Mouse (Mus musculus): Measurements from ENCODE around the gene Gm13124. TPM values are rescaled to one million over a fixed set of nuclear protein-coding genes. Genes with fewer than 3 reads are reported as not detected.
A peak's percentile ranks its signal among the peaks of the same experiment; 100 is the strongest.
"Not testable (repeated sequence)": the region's sequence is repeated elsewhere in the genome, so short reads cannot be mapped to it uniquely, and the experiment has no call there.

Gm13124 gene
- polyA plus RNA-seq (2012; rRNA removed) (not detected in 2 replicates), polyA plus RNA-seq (2014; fragmentation: Nextera tagmentation; extraction: Ambion mirVana) (not detected in 2 replicates)

DNA sequence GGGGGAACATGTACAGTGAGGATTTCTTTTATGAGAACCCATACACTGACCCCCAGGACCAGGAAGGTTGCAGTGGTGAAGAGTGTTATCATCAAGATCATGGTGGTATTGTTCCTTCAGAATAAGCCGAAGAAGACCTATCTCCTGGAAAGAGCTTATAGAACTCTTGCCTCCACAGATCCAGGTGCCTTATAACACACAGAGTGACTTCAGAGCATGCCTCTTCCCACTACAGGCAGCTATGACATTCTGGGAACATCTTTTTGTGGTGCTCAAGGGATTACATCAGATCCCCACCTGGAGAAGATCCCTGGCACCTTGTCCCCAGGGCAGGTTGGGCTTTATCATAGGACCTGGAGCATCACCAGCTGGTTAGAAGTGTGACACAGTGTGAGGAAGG, at the start of gene Gm13124:
Gene Gm13124 (minus strand): TSS at position 101 of the 400 bp plus-strand sequence.
- 96% methylated on average over 1 of the region's 1 CpGs for WGBS
- DNase-seq (ENCODE audit: low spot score) (no peak), ATAC-seq (ENCODE audit: low FRiP score, low read depth) (no peak)
- Histone ChIP-seq H3K4me3 (replicated peaks; ENCODE audit: low read length) (no peak within 1 kb of the TSS), H3K9me3 (ENCODE audit: control insufficient read depth, low read length) (no peaks in the 10 kb centered on the region), H3K27ac (replicated peaks; ENCODE audit: low read depth, low read length) (no peak within 1 kb of the TSS), H3K4me1 (ENCODE audit: control insufficient read depth, insufficient read depth, low read length) (no peaks in the 10 kb centered on the region), H3K27me3 (ENCODE audit: control insufficient read depth, insufficient read depth, low read length) (no peaks in the 10 kb centered on the region), H3K9ac (ENCODE audit: low read depth, low read length, severe bottlenecking) (no peak within 1 kb of the TSS), H3K36me3 (ENCODE audit: control insufficient read depth, insufficient read depth, low read length) (no peaks in the 10 kb centered on the region), H3K4me2 (replicated peaks; ENCODE audit: low read depth, low read length, severe bottlenecking) (no peak within 1 kb of the TSS)
- no peak for TF ChIP-seq POLR2A (IDR thresholded peaks at IDR 0.05; ENCODE audit: borderline replicate concordance, extremely low read depth, insufficient read depth, insufficient read length)

DNA sequence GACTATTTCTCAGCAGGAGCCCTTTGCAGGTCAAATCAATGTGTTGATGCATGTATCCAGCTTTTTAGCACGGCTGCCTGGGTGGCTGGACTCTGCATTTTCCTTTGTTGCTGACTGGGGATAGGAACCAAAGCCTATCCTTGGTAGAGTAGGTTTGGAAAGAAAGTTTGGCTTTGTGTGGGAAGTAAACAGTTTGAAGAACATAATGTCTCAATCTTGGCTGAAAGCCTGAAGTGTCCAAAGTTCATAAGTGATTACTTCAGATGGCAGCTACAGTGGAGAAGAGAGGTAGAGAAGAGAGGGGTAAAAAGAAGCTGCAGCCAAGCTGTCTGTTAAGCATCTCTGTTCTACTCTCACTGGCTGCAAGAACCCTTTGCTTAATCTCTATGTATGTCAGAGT, 49.7 kb upstream of the Gm13124 start:
- no peak overlapping the region for H3K4me3 ChIP-seq (replicated peaks; ENCODE audit: low read length)
- ATAC-seq (ENCODE audit: low FRiP score, low read depth): no peak
- H3K36me3 ChIP-seq (ENCODE audit: control insufficient read depth, insufficient read depth, low read length): no peaks in the 10 kb centered on the region
- H3K4me2 ChIP-seq (replicated peaks; ENCODE audit: low read depth, low read length, severe bottlenecking): no peak overlapping the region
- TF ChIP-seq POLR2A (IDR thresholded peaks at IDR 0.05; ENCODE audit: borderline replicate concordance, extremely low read depth, insufficient read depth, insufficient read length): no peak
- H3K27ac ChIP-seq (replicated peaks; ENCODE audit: low read depth, low read length): no peak overlapping the region
- 57% methylated on average over 1 of the region's 1 CpGs for WGBS
- no peak overlapping the region for H3K9ac ChIP-seq (ENCODE audit: low read depth, low read length, severe bottlenecking)
- no peak for DNase-seq (ENCODE audit: low spot score)
- no peaks in the 10 kb centered on the region for H3K27me3 ChIP-seq (ENCODE audit: control insufficient read depth, insufficient read depth, low read length)
- 0 out of 2 replicates have a peak, but pooled peaks cover 3% of the 10 kb centered on the region for H3K9me3 ChIP-seq (ENCODE audit: control insufficient read depth, low read length)
- no peaks in the 10 kb centered on the region for H3K4me1 ChIP-seq (ENCODE audit: control insufficient read depth, insufficient read depth, low read length)

DNA sequence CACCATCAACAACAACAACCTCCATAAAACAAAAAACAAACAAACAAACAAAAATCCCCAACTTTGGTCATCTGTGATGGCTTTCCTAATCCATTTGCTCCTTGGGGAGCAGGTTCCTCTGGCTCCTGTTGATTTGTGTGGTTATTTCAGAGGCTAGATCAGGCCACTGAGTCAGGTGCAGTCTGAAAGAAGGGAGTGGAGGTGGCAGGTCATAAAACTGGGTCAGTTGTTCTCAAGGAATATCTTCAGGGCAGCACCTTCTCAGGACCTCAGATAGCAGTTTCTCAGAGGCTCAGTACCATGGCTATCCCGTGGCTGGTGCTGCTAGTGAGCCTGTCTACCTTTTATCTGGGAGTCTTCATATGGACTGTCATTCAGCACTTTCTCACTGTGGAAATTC, 48.5 kb upstream of the Gm13124 start, which contains the start of gene Aadacl4:
Gene Aadacl4 (plus strand): TSS at position 301 of the 400 bp plus-strand sequence.
- TF ChIP-seq POLR2A (IDR thresholded peaks at IDR 0.05; ENCODE audit: borderline replicate concordance, extremely low read depth, insufficient read depth, insufficient read length): no peak
- Histone ChIP-seq H3K36me3 (ENCODE audit: control insufficient read depth, insufficient read depth, low read length) (no peaks in the 10 kb centered on the region), H3K27ac (replicated peaks; ENCODE audit: low read depth, low read length) (no peak within 1 kb of the TSS), H3K27me3 (ENCODE audit: control insufficient read depth, insufficient read depth, low read length) (no peaks in the 10 kb centered on the region), H3K4me1 (ENCODE audit: control insufficient read depth, insufficient read depth, low read length) (no peaks in the 10 kb centered on the region), H3K4me3 (replicated peaks; ENCODE audit: low read length) (no peak within 1 kb of the TSS), H3K9ac (ENCODE audit: low read depth, low read length, severe bottlenecking) (no peak within 1 kb of the TSS), H3K9me3 (ENCODE audit: control insufficient read depth, low read length) (0 out of 2 replicates have a peak, but pooled peaks cover 3% of the 10 kb centered on the region), H3K4me2 (replicated peaks; ENCODE audit: low read depth, low read length, severe bottlenecking) (no peak within 1 kb of the TSS)
- WGBS: 62% methylated on average over 1 of the region's 1 CpGs
- ATAC-seq (ENCODE audit: low FRiP score, low read depth) (no peak), DNase-seq (ENCODE audit: low spot score) (no peak)

DNA sequence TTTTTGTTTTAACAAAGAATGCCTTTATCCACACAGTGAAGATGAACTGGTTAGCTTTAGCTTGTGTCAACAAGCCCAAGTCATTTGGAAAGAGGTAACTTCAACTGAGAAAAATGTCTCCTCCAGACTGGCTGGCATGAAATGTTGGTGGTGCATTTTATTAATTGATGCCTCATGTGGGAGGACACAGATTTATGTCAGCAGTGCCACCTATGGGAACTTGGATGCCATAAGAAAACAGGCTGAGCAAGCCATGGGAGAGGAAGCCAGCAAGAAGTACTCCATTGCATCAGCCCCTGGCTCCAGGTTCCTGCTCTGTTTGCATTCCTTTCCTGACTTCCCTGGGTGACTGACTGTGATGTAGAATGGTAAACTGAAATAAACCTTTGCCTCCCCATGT, 27.9 kb upstream of the Gm13124 start:
- no peak for ATAC-seq (ENCODE audit: low FRiP score, low read depth)

DNA sequence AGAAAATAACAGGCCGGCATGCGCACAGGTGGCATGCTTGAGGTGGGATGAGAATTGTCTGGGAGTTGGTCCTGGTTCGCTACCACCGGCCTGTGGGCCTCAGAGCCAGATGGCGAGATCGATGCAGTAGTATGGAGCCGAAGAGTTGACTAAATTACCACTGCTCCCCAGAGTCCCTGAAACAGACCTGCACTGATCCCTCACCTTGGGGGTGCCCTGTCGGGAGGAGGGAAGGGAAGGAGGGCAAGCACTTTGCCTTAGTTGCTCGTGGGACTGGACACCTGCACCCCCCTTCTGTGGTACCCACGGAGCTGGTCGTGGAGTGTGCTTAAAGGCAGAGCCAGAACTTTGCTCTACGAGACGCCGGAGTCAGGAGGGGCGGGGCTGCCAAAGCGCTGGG, 21.3 kb upstream of the Gm13124 start:
- H3K27ac ChIP-seq (replicated peaks; ENCODE audit: low read depth, low read length); H3K27me3 ChIP-seq (ENCODE audit: control insufficient read depth, insufficient read depth, low read length); H3K9me3 ChIP-seq (ENCODE audit: control insufficient read depth, low read length); H3K4me3 ChIP-seq (replicated peaks; ENCODE audit: low read length); DNase-seq (ENCODE audit: low spot score); H3K36me3 ChIP-seq (ENCODE audit: control insufficient read depth, insufficient read depth, low read length); H3K4me2 ChIP-seq (replicated peaks; ENCODE audit: low read depth, low read length, severe bottlenecking); H3K9ac ChIP-seq (ENCODE audit: low read depth, low read length, severe bottlenecking); H3K4me1 ChIP-seq (ENCODE audit: control insufficient read depth, insufficient read depth, low read length): not testable (repeated sequence)
- ATAC-seq (ENCODE audit: low FRiP score, low read depth): peak; percentile 26; the same call in 1 of the 2 replicates
- WGBS: 84% methylated on average over 12 of the region's 16 CpGs

More for the DNA sequence above, 27.9 kb upstream of the Gm13124 start:
- Histone ChIP-seq H3K9me3 (ENCODE audit: control insufficient read depth, low read length) (no peaks in the 10 kb centered on the region; the same call in 1 of the 2 replicates), H3K4me1 (ENCODE audit: control insufficient read depth, insufficient read depth, low read length) (no peaks in the 10 kb centered on the region), H3K4me2 (replicated peaks; ENCODE audit: low read depth, low read length, severe bottlenecking) (no peak overlapping the region), H3K9ac (ENCODE audit: low read depth, low read length, severe bottlenecking) (no peak overlapping the region), H3K27ac (replicated peaks; ENCODE audit: low read depth, low read length) (no peak overlapping the region), H3K27me3 (ENCODE audit: control insufficient read depth, insufficient read depth, low read length) (no peaks in the 10 kb centered on the region), H3K4me3 (replicated peaks; ENCODE audit: low read length) (no peak overlapping the region), H3K36me3 (ENCODE audit: control insufficient read depth, insufficient read depth, low read length) (no peaks in the 10 kb centered on the region)
- TF ChIP-seq POLR2A (IDR thresholded peaks at IDR 0.05; ENCODE audit: borderline replicate concordance, extremely low read depth, insufficient read depth, insufficient read length): no peak
- no peak for DNase-seq (ENCODE audit: low spot score)

DNA sequence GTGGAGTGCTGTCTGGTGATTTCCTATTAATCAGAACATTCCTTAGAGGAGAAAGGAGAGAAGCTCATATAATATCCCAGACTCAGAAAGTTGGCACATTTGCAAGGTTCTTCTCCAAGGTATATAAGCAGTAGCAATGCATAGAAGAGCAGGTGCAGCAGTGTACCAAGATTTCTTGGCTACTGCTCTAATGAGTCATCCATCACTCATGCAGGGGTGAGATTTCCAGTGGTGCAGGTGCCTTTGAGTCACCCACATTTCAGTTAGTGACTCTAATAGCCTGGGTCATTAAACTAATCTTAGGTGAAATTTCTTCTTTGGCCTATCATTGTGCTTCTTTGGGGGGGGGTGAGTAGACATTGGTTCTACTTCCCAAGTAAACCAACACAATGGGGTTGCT, 2.8 kb upstream of the Gm13124 start:
- H3K9me3 ChIP-seq (ENCODE audit: control insufficient read depth, low read length): no peaks in the 10 kb centered on the region
- no peak for DNase-seq (ENCODE audit: low spot score)
- H3K9ac ChIP-seq (ENCODE audit: low read depth, low read length, severe bottlenecking): no peak overlapping the region
- H3K4me3 ChIP-seq (replicated peaks; ENCODE audit: low read length): no peak overlapping the region
- H3K4me1 ChIP-seq (ENCODE audit: control insufficient read depth, insufficient read depth, low read length): no peaks in the 10 kb centered on the region
- ATAC-seq (ENCODE audit: low FRiP score, low read depth): no peak
- H3K36me3 ChIP-seq (ENCODE audit: control insufficient read depth, insufficient read depth, low read length): no peaks in the 10 kb centered on the region
- H3K27me3 ChIP-seq (ENCODE audit: control insufficient read depth, insufficient read depth, low read length): no peaks in the 10 kb centered on the region
- no peak overlapping the region for H3K4me2 ChIP-seq (replicated peaks; ENCODE audit: low read depth, low read length, severe bottlenecking)
- no peak overlapping the region for H3K27ac ChIP-seq (replicated peaks; ENCODE audit: low read depth, low read length)
- TF ChIP-seq POLR2A (IDR thresholded peaks at IDR 0.05; ENCODE audit: borderline replicate concordance, extremely low read depth, insufficient read depth, insufficient read length): no peak
